Mouse (Mus musculus): ENCODE measurements around the gene Efnb1. TPM values are rescaled to one million over a fixed set of nuclear protein-coding genes. Genes with fewer than 3 reads are reported as not detected.
"Not testable (repeated sequence)": the region's sequence is repeated elsewhere in the genome, so short reads cannot be mapped to it uniquely, and the experiment has no call there.

Efnb1 gene
- 48.4 and 59.3 TPM in 2 replicates for polyA plus RNA-seq (2012; rRNA removed)

DNA sequence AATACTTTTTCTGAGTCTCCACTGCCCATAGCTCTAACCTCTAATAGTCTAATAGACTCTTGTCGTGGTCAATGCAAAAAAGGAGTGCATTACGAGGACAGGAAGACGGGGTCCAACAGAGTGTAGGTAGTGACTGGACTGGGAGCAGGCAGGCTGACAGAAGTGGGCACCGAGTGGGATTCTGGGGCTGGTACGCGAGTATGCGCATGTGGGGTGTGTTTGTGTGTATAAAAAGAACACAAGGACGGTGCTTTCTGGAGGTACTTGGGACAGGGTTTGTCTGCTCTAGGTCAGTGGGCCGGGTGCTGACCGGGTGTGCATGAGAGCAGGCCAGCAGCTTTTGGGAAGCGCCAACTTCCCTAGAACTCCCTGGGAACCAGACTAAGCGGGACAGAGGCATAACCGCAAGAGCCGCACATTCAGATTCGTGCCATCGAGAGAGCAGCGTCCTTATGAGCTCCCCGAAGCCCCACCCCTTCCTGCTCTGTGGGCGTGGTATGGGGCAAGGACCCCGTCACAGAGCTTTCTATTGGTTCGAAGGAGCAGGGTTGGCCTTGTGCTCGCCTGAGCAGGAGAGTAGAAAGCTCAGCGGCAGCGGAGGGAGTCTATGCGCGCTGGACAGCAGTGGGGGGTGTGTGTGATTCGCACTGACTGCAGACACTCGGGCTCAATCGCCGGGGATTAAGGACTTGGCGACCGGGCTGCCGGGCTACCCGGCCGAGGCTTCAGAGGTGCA lies at the start of gene Efnb1:
Efnb1 (plus strand) TSS at position 608 of the 736 bp plus-strand sequence.
- no peak for DNase-seq (ENCODE audit: low read depth, low spot score)
- WGBS, result 27% methylated on average over 35 of the region's 35 CpGs

DNA sequence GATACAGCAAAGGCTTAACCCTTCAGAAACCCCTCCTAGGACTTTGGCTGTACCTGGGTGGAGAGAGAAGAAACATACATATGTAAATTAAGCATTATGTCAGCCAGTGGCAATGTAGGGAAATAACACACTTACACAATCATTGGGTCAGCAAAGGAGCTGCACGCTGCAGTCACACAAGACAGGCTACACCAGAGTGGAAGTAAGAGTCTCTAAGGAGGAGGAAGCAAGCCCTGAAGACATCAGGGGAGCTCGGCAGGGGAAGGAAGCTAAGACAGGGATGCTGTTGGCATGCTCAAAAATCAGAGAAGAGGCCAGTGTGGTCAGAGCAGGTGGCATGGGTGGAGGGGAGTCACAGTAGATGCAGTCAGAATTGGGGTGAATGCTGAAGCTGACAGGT lies 43.2 kb upstream of the Efnb1 start:
- 66% methylated on average over 2 of the region's 2 CpGs for WGBS
- no peak for DNase-seq (ENCODE audit: low read depth, low spot score)

DNA sequence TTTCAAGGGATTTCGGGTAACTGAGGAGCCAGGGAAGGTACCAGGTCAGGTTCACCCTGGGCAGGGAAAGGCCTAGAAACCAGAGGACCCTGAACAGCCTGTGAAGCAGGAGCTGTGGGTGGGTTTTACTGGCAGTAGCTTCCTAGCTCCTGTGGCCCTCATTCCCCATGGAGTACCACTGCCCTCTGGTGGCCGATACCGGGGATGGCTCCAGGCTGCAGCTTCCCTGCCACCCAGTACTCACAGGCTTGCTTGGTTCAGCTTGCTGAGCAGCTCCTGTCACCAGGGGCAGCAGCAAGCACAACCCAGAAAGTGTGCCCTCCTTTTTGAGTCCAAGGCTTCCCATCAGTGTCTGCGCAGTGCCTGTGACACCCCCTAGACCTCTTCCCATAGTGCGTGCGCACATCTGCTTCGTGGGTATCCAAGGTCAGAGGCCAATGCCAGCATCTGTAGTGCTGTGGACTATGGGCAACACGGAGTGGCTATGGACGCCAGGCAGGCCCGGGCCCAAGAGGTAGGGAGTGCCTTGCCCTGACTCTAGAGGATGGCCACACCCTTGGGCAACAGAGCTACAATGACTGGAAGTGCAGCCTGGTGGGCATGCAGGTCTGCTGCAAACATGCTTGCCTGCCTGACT lies 24.7 kb upstream of the Efnb1 start:
- 56% methylated on average over 7 of the region's 10 CpGs for WGBS
- not testable (repeated sequence) for DNase-seq (ENCODE audit: low read depth, low spot score)

DNA sequence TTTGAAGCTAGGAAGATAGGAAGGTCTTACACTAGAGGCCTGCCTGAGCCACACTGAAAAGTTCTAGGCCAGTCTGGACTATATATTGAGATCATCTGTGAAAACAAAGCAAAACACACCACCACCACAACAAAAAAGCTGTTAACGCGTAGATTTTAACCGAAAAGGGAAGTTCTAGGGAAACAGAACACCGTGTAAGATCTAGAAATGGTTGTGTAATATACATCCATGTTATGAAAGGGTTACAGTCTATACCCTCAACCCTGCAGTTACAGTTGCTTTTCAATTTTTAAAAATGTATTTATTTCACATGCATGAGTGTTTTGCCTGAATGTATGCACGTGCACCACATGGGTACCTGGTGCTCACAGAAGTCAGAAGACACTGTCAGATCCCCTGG lies 16.4 kb upstream of the Efnb1 start:
- DNase-seq (ENCODE audit: low read depth, low spot score), result no peak
- WGBS, result 96% methylated on average over 5 of the region's 5 CpGs

DNA sequence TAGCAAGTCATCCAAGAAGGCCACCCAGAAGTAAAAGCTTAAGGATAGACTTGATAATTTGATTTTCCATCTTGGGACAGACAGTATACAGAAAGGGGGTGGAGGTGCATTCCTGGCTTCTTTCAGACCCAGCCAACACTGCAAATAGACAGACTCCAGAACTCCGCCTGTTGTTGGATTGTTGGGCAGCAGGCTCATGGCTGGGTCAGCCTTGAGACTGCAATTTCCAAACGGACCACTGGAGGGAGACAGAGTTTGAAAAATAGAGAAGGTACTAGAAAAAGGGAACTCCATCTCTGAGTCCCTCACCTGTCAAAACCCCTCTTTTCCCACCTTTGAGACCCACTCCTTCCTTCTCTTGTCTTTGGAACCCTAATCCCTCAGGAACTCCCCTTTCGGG lies 5.9 kb upstream of the Efnb1 start:
- WGBS, result 30% methylated on average over 3 of the region's 3 CpGs
- DNase-seq (ENCODE audit: low read depth, low spot score), result no peak

DNA sequence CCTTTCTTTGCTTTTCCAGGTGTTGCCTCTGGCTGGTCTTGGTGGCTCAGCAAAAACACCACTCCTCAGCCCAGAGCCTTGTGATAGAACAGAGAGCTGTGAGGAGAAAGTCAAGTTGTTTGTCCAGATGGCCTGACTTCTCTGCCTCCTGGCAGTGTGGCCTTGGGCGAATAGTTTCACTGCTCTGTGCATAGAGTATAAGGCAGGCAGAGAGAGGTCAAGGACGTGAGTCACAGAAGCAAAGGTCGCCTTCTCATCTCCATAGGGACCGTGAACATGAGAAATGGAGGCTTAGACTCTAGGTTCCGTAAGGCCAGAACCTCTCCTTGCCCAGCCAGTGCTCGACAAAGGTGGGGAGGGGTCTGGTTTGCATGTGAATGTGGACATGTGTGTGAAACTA lies 3.4 kb upstream of the Efnb1 start:
- no peak for DNase-seq (ENCODE audit: low read depth, low spot score)
- WGBS, result 88% methylated on average over 6 of the region's 6 CpGs

DNA sequence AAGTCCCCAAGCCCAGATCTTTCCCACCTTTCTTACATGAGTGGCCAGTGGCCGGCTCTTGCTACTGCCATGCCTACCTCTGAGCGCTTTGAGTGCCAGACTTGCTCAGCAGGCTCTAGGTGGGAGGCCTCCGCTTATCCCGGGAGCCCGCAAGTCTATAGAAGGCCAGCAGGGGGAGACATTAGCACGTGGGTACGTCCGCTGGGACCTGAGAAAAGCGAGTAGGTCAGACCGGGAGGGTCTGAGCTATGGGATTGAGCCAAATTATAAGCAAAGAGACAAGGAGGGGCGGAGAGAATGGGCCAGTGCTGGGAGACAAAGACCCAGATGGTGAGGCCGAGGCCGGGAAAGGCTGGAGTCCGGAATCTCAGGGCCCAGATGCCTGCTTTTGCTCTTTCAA lies 1.0 kb upstream of the Efnb1 start:
- no peak for DNase-seq (ENCODE audit: low read depth, low spot score)
- WGBS, result 19% methylated on average over 14 of the region's 14 CpGs

DNA sequence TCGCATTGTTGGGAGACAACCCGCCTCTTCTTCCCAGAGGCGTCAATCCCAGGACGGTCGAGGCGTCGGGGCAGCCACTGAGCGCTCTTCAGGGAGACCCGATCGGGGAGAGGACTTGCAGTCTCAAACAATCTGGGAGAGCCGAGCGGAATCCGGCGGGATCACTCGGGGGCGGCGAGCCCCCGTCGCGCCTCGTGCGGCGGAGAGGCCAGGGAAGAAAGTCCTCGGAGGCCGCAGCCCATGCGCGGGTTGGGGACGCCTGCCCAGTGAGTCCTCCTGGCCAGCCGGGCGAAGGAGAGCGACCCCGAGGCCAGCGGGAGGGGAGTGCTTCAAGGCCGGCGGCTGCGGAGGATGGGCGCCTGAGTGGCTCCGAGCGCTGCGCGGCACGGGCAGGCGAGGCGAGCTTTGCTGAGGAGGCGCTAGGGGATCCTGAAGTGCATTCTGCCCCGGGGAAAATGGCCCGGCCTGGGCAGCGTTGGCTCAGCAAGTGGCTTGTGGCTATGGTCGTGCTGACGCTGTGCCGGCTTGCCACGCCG lies 569 bp downstream of the Efnb1 start:
- WGBS, result 29% methylated on average over 48 of the region's 53 CpGs
- no peak for DNase-seq (ENCODE audit: low read depth, low spot score)

DNA sequence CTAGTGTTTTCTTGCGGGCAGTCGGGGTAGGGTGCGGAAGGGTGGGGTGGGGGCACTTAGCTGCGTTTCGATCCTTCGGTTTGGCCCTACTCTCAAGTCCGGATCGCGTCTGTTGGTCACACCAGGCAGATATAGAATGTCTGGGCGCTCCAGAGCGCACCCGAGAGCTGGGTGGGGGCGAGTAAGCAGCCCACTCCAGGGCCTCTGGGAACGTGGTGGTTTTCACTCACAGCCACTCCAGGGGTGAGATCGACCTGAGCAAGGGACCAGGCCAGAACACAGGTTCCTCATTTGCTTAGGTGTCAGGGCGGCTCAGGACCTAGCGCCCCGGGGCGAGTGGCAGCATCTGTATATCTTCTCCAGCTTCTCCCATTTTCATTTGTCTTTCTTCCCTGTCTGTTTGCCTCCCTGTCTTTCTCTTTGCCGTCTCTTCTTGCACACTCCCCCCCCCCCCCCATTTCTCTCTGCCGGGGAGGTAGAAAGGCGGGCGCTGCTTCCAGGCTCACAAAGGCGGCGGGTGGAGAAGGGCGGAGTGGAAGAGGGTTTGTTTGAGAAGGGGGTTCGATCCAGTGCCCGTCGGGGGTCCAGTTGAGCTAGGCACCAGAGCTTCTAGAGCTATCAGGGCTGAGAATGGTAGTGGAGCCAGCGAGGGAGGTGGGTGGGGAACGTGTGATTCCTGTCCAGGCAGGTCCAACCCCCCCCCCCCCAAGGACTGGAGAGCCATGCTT lies 1.4 kb downstream of the Efnb1 start:
- no peak for DNase-seq (ENCODE audit: low read depth, low spot score)

DNA sequence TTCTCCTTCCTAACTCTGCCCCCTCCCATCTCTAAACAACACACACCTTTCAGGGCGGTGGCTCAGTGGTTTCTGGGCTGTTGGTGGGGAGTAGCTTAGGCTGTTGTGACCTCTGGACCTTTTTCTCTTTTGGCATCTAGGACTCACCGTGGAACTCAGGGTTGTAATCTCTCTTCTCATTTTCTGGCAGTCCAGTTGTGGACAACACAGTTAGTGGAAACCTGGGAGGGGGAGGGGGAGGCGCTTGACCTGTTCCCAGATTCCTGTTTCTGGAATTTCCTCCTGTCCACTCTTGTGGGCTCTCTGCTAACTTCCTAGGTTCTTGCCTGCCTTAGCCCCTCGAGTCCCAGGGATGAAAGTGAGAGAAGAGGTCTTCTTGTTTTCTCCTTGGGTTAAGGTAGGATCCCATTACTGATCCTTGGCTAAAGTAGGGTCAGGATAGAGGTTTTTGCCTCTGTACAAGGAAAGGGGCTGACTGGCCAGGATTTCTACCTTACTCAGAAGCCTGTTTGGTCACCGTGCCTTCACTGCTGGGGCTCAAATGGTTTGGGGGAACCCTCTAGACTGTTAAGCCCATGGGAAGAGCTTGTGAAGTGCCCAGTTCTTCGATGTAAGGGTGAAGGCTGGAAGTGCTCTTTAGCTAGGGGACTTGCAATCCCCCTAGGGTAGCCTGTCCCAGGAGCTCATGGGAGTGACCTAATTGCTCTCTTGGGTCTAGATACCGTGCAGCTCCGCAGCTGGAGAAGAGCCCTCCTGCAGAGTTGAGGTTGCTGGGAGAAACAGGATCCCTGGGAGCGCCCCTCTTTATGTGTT lies 2.2 kb downstream of the Efnb1 start:
- WGBS, result 30% methylated on average over 9 of the region's 9 CpGs
- DNase-seq (ENCODE audit: low read depth, low spot score), result no peak

More for the DNA sequence above, 1.4 kb downstream of the Efnb1 start:
- 28% methylated on average over 31 of the region's 31 CpGs for WGBS

DNA sequence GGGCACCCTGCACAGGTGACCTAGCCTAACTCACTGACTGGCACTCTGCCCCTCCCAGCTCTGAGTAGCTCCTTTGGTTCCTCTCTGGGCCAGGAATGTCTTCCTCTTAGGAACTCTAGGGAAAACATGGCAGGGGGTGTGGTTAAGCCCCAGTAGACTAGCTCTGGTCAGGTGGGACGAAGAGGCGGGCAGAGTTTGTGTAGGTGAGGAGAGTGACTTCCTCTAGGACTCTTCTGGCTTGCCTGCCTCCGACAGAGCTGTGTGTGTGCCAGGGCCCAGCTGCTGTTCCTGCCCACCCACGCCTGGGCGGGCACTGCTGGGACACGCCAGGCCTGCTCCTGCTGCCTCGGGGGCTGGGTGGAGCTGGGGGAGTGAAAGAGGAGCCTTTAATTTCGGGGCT lies 5.1 kb downstream of the Efnb1 start:
- WGBS, result 27% methylated on average over 8 of the region's 8 CpGs
- DNase-seq (ENCODE audit: low read depth, low spot score), result no peak

DNA sequence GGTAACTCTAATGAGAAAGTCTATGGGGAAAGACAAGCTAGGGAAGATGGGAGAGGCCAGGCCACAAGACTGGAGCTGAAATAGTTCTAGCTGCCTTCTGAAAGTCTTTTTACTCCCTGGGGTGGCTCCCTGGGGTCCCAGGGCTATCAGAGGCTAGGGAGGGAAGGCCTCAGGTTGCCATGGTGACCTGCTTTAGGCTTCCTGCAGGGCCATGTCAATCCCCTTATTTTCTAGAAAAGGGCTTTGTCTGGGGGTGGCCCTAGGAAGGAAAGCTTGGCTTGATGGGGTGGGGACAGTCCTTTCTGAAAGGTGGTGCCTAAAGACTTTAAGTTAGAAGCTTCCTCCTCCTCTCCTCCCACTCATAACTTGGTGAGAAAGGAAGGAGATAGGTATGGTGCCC lies 6.0 kb downstream of the Efnb1 start:
- no peak for DNase-seq (ENCODE audit: low read depth, low spot score)

DNA sequence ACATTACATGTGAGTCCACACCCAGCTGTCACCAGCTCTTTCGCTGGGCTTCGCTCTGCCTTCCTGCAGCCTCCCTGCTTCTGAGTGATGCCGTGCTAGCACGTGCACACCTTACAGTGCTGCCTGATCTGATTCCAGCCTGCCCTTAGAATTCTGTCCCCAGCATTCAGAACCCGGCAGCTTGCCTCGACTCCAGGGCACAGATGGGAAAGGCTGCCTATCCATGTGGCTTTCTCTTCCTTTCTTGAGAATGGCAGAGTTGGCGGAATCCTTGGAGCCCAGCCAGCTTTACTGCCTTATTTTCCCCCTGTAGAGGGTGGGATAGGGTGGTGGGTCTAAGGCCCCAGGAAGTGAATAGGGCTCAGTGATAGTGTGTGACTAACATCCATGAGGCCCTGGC lies 9.6 kb downstream of the Efnb1 start:
- DNase-seq (ENCODE audit: low read depth, low spot score), result no peak
- WGBS, result 73% methylated on average over 7 of the region's 7 CpGs

DNA sequence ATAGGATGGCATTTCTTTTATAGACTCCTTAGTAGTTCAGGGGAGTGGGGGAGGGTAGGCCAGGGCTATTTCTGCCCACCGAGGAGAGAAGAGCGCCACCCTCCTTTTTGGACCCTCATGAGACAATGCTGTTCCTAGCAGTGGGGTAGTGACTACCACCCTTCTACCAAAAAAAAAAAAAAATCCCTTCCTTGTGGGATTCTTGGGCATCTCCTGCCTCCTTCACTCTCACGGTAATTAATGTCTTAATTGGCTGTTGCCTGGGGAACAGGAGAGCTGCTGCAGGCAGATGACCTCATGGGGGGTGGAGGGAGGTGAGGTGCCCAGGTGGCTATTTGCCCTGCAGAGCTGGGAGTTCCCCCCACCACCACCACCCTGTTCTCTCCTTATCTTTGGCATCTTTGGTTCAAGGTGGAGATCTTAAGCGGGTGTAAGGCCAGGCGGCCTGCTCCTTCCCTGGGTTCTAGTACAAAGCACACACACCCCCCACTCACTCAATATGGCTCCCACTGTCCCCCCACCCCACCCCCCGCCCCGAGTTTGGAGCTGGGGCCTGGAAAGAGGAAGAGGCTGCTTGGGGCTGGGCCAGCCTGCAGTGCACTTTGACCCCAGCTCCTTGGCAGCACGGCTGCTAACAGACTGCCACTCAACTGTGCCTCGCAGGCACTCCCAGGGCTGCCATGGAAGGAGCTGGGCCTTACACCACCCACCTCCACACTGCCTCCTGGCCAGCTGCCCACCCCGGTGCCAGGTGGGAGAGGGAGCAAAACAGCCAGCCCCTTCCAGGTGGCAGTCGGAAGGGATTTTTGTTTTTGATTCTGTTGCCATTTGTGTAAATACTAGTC lies 12.4 kb downstream of the Efnb1 start:
- DNase-seq (ENCODE audit: low read depth, low spot score), result no peak
- WGBS, result 45% methylated on average over 11 of the region's 11 CpGs

DNA sequence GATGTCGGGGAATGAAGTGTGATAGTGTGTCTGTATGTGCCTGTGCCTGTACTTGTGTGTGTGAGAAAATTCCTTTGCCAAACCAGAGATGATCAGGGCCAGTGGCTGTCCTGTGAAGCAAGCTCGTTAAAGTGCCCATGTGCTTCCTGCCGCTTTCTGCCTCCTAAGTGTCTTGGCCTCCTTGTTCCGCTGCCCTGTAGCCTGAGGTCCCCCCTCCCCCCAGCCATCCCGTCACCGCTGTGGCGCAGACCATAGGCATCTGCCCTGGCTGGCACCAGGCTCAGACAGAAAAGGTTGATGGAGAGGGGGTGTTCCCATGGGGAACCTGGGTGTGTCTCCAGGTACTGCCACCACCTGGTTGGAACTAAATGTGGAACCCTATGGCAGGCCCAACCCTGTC lies 13.1 kb downstream of the Efnb1 start:
- no peak for DNase-seq (ENCODE audit: low read depth, low spot score)

DNA sequence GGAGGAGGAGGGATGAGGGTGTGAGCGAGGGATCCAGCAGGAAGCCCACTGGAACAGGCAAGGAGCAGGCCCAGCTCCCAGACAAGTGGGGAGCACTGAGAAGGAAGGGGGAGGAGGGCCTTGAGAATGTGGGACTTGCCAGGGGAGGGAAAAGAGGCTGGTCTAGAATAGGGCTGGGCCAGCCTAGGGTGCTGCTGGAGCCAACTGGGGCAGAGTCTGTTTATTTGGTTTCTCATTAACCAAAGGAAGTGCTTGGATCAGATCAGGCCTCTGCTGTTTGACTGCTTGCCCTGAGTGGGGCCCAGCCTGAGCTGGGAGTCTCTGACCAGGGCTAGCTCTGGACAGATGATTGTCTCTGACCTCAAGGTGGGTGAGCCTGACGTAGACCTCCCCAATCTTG lies 14.0 kb downstream of the Efnb1 start:
- 22% methylated on average over 2 of the region's 2 CpGs for WGBS
- DNase-seq (ENCODE audit: low read depth, low spot score), result no peak

More for the DNA sequence above, 13.1 kb downstream of the Efnb1 start:
- WGBS, result 59% methylated on average over 7 of the region's 7 CpGs

DNA sequence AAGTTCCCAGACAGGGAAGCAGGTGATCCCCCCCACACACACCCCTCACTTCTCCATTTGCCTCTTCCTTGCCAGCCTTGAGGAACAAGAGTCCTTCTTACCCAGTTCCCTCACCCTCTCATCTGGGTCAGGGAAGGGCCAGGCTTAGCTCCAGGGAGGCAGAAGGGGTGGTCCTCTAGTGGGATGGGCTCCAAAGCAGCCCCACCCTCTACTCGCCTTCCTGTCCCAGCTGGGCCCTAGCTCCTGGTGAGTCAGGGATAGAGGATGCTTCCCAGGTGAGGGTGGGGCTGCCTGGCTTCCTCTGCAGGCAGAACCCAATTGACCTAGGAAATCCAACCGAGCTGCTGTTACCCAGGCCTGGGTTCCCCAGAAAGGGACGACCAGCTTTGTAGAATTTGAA lies 14.8 kb downstream of the Efnb1 start:
- no peak for DNase-seq (ENCODE audit: low read depth, low spot score)
- WGBS, result 52% methylated on average over 3 of the region's 3 CpGs

DNA sequence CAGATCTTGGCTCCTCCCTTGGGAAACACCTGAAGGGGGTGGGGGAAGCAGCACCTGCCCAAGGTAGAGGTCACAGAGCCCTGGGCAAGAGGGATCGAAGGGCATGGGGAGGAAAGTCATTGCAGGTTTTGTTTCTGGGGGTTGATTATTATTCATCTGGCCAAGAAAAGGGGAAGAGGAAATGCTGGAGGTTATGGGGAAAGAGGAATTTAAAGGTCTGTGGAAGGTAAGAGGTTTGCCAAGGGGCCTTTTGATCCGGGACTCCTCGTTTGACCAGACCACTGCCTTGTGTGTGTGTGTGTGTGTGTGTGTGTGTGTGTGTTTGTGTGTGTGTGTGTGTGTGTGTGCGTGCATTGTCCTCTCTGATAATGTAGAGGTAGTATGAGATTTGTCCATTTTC lies 15.5 kb downstream of the Efnb1 start:
- DNase-seq (ENCODE audit: low read depth, low spot score), result no peak
- WGBS, result 53% methylated on average over 4 of the region's 4 CpGs

DNA sequence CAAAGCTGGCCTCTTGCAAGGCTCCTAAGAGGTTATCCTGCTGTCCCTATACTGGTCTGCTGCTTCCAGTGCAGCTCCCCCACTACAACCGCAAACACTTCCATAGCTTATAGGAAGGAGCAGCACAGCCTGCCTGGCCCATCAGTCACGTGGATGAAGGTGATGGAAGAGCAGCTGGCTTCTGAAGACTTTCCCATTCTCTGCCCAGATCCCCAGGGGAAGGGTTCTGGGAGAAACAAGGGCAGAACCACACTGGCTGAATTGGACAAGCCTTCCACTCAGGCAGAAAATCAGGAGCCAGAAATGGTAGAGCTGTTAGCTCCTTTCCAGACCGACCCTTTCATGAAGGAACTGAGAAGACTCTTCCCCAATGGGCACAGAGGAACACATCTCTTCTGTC lies 16.2 kb downstream of the Efnb1 start:
- no peak for DNase-seq (ENCODE audit: low read depth, low spot score)
- 56% methylated on average over 3 of the region's 3 CpGs for WGBS

Data from large intestine, adult 2 months (tissue).